Mouse (Mus musculus) midbrain, embryonic 11.5 days (tissue): ENCODE measurements around the gene Snx6. TPM values are rescaled to one million over a fixed set of nuclear protein-coding genes. Genes with fewer than 3 reads are reported as not detected.
A peak's percentile ranks its signal among the peaks of the same experiment; 100 is the strongest.

Experiments
- ATAC-seq: fragments of 200-750 bp; cut with Nextera tagmentation; 2 replicates; pipeline ENCODE4 v1.8.0; 2017; ENCODE audit warnings: moderate TSS enrichment, moderate library complexity; ENCODE audit not compliant: low FRiP score
- DNase-seq: peaks from one replicate; pipeline ENCODE4 v3.0.0; 2015; ENCODE audit warnings: low spot score; ENCODE audit errors: missing footprints
- H3K27ac ChIP-seq: fragments of 300-500 bp; sonication (generic); 2 replicates; pipeline ENCODE4 v1.5.1; 2014; ENCODE audit warnings: low read depth, low read length
- H3K27me3 ChIP-seq: fragments of 300-500 bp; sonication (generic); 2 replicates; pipeline ENCODE4 v1.6.1; 2014; ENCODE audit warnings: mild to moderate bottlenecking, low read length, moderate library complexity, mixed read lengths; ENCODE audit not compliant: control insufficient read depth, insufficient read depth
- H3K36me3 ChIP-seq: fragments of 300-500 bp; sonication (generic); 2 replicates; pipeline ENCODE4 v1.6.1; 2014; ENCODE audit warnings: mild to moderate bottlenecking, low read length, moderate library complexity, mixed read lengths; ENCODE audit not compliant: control insufficient read depth, insufficient read depth
- H3K4me1 ChIP-seq: fragments of 300-500 bp; sonication (generic); 2 replicates; pipeline ENCODE4 v1.6.1; 2014; ENCODE audit warnings: low read length; ENCODE audit not compliant: control insufficient read depth, insufficient read depth
- H3K4me2 ChIP-seq: fragments of 300-500 bp; sonication (generic); 2 replicates; pipeline ENCODE4 v1.6.1; 2014; ENCODE audit warnings: mild to moderate bottlenecking, moderate library complexity
- H3K4me3 ChIP-seq: fragments of 300-500 bp; sonication (generic); 2 replicates; pipeline ENCODE4 v1.5.1; 2014; ENCODE audit warnings: low read depth, low read length
- H3K9ac ChIP-seq: fragments of 300-500 bp; sonication (generic); 2 replicates; pipeline ENCODE4 v1.6.1; 2014; ENCODE audit warnings: low read length
- H3K9me3 ChIP-seq: fragments of 300-500 bp; sonication (generic); 2 replicates; pipeline ENCODE4 v1.6.1; 2016; ENCODE audit warnings: low read length; ENCODE audit not compliant: control insufficient read depth
- WGBS: fragments of 180-500 bp; shearing (Covaris S2); extraction: QIAGEN DNeasy Blood & Tissue Kit; methylation state at CpG from one replicate; pipeline ENCODE4 v1.1.7; 2014; 5-methylcytosine and 5-hydroxymethylcytosine counted together
- polyA plus RNA-seq: library from polyadenylated mRNA; unstranded; fragments of >200 nt; fragmentation: Nextera tagmentation; extraction: Ambion mirVana; gene quantifications from 2 replicates; pipeline ENCODE4 v1.2.1, GENCODE M21; 2014

The Snx6 gene
- polyA plus RNA-seq, 1 experiment from 2014 or later, result 251 TPM

- no peaks in the 10 kb centered on the region for H3K36me3 ChIP-seq
- H3K4me2 ChIP-seq, result no peak overlapping the region
- no peaks in the 10 kb centered on the region for H3K4me1 ChIP-seq
- no peak overlapping the region for H3K9ac ChIP-seq
- H3K4me3 ChIP-seq, result no peak overlapping the region
- H3K9me3 ChIP-seq, result no peaks in the 10 kb centered on the region
- DNase-seq (no peak), ATAC-seq (no peak)
- H3K27ac ChIP-seq, result no peak overlapping the region
- no peaks in the 10 kb centered on the region for H3K27me3 ChIP-seq
- 71% methylated on average over 6 of the region's 6 CpGs for WGBS
Measured at GRCm38 (mm10) chr12:54807481-54807880, 12.0 kb upstream of the Snx6 start.

GRCm38 (mm10) chr12:54806131-54806530 lies 10.6 kb upstream of the Snx6 start:
- Histone ChIP-seq H3K4me3 (no peak overlapping the region), H3K36me3 (no peaks in the 10 kb centered on the region), H3K4me1 (no peaks in the 10 kb centered on the region), H3K27me3 (no peaks in the 10 kb centered on the region), H3K4me2 (no peak overlapping the region), H3K9ac (no peak overlapping the region), H3K27ac (no peak overlapping the region), H3K9me3 (no peaks in the 10 kb centered on the region)
- DNase-seq, result peak; percentile 67
- no peak for ATAC-seq
- WGBS, result 63% methylated on average over 6 of the region's 6 CpGs

- DNase-seq, result peak; percentile 60
- no peaks in the 10 kb centered on the region for H3K9me3 ChIP-seq
- no peak overlapping the region for H3K4me3 ChIP-seq
- H3K27ac ChIP-seq, result no peak overlapping the region
- 80% methylated on average over 6 of the region's 6 CpGs for WGBS
- H3K4me1 ChIP-seq, result no peaks in the 10 kb centered on the region
- no peaks in the 10 kb centered on the region for H3K27me3 ChIP-seq
- no peak overlapping the region for H3K9ac ChIP-seq
- no peak overlapping the region for H3K4me2 ChIP-seq
- ATAC-seq, result no peak
- H3K36me3 ChIP-seq, result no peaks in the 10 kb centered on the region
Measured at GRCm38 (mm10) chr12:54805254-54806002, 9.9 kb upstream of the Snx6 start.

- DNase-seq (peak; percentile 78), ATAC-seq (no peak)
- Histone ChIP-seq H3K9ac (no peak overlapping the region), H3K4me1 (no peaks in the 10 kb centered on the region), H3K27ac (no peak overlapping the region), H3K4me3 (no peak overlapping the region), H3K4me2 (no peak overlapping the region), H3K36me3 (no peaks in the 10 kb centered on the region), H3K27me3 (no peaks in the 10 kb centered on the region), H3K9me3 (no peaks in the 10 kb centered on the region)
- whole genome bisulfite sequencing, result 83% methylated on average over 3 of the region's 3 CpGs
Measured at GRCm38 (mm10) chr12:54803531-54803930, 8.0 kb upstream of the Snx6 start.

- no peak overlapping the region for H3K27ac ChIP-seq
- H3K9ac ChIP-seq, result no peak overlapping the region
- no peaks in the 10 kb centered on the region for H3K36me3 ChIP-seq
- 90% methylated on average over 8 of the region's 8 CpGs for WGBS
- no peak overlapping the region for H3K4me3 ChIP-seq
- ATAC-seq (no peak), DNase-seq (peak; percentile 26)
- H3K4me1 ChIP-seq, result peaks cover 12% of the 10 kb centered on the region
- no peak overlapping the region for H3K4me2 ChIP-seq
- no peaks in the 10 kb centered on the region for H3K9me3 ChIP-seq
- no peaks in the 10 kb centered on the region for H3K27me3 ChIP-seq
Measured at GRCm38 (mm10) chr12:54796516-54797195, 1.2 kb upstream of the Snx6 start.

GRCm38 (mm10) chr12:54794392-54794791 lies 1.1 kb downstream of the Snx6 start:
- Histone ChIP-seq H3K36me3 (no peaks in the 10 kb centered on the region), H3K4me3 (peak overlapping the region; percentile 96), H3K4me1 (peaks cover 22% of the 10 kb centered on the region), H3K27ac (no peak overlapping the region), H3K4me2 (peak overlapping the region; percentile 57), H3K9ac (peak overlapping the region; percentile 24), H3K9me3 (no peaks in the 10 kb centered on the region), H3K27me3 (no peaks in the 10 kb centered on the region)
- ATAC-seq (no peak), DNase-seq (peak; percentile 82)
- WGBS, result 51% methylated on average over 3 of the region's 3 CpGs

GRCm38 (mm10) chr12:54791465-54791864 lies 4.0 kb downstream of the Snx6 start:
- DNase-seq (peak; percentile 81), ATAC-seq (no peak)
- Histone ChIP-seq H3K27ac (no peak overlapping the region), H3K4me3 (no peak overlapping the region), H3K9me3 (no peaks in the 10 kb centered on the region), H3K36me3 (0 out of 2 replicates have a peak, but pooled peaks cover 3% of the 10 kb centered on the region), H3K27me3 (no peaks in the 10 kb centered on the region), H3K4me1 (peaks cover 22% of the 10 kb centered on the region), H3K9ac (no peak overlapping the region), H3K4me2 (no peak overlapping the region)
- 90% methylated on average over 8 of the region's 8 CpGs for WGBS

- DNase-seq, result peak; percentile 83
- H3K27ac ChIP-seq, result no peak overlapping the region
- no peak overlapping the region for H3K4me3 ChIP-seq
- no peaks in the 10 kb centered on the region for H3K9me3 ChIP-seq
- 0 out of 2 replicates have a peak, but pooled peaks cover 3% of the 10 kb centered on the region for H3K36me3 ChIP-seq
- 27% methylated on average over 11 of the region's 11 CpGs for WGBS
- H3K27me3 ChIP-seq, result no peaks in the 10 kb centered on the region
- H3K4me1 ChIP-seq, result peaks cover 21% of the 10 kb centered on the region
- H3K4me2 ChIP-seq, result no peak overlapping the region; the same call in 1 of the 2 replicates
- no peak overlapping the region for H3K9ac ChIP-seq
- ATAC-seq, result peak; percentile 58; the same call in 1 of the 2 replicates
Measured at GRCm38 (mm10) chr12:54789346-54790143, 6.0 kb downstream of the Snx6 start.
